Mouse (Mus musculus) lung, postnatal 0 days (tissue): Measurements from ENCODE around the gene Fsd2. TPM values are rescaled to one million over a fixed set of nuclear protein-coding genes. Genes with fewer than 3 reads are reported as not detected.

ENCODE experiments used
- ATAC-seq: fragments of 200-750 bp; cut with Nextera tagmentation; 2 replicates; pipeline ENCODE4 v1.8.0; 2017; ENCODE audit warnings: moderate library complexity
- DNase-seq: peaks from one replicate; pipeline ENCODE4 v3.0.0-alpha.2; 2016; ENCODE audit warnings: low spot score
- H3K27ac ChIP-seq: fragments of 300-500 bp; sonication (generic); 2 replicates; pipeline ENCODE4 v1.5.1; 2014; ENCODE audit warnings: antibody characterized with exemption, mild to moderate bottlenecking, low read length, mixed read lengths
- H3K27me3 ChIP-seq: fragments of 300-500 bp; sonication (generic); replicated peaks from 2 replicates; pipeline ENCODE4 v1.6.1; 2014; ENCODE audit warnings: low read length, mixed read lengths; ENCODE audit not compliant: insufficient read depth
- H3K36me3 ChIP-seq: fragments of 300-500 bp; sonication (generic); 2 replicates; pipeline ENCODE4 v1.6.1; 2014; ENCODE audit warnings: low read length, mixed read lengths; ENCODE audit not compliant: insufficient read depth
- H3K4me1 ChIP-seq: fragments of 300-500 bp; sonication (generic); 2 replicates; pipeline ENCODE4 v1.6.1; 2014; ENCODE audit warnings: antibody characterized with exemption, low read depth, low read length, mixed read lengths; ENCODE audit not compliant: insufficient read depth
- H3K4me2 ChIP-seq: fragments of 300-500 bp; sonication (generic); replicated peaks from 2 replicates; pipeline ENCODE4 v1.6.1; 2014; ENCODE audit warnings: low read depth, mild to moderate bottlenecking, low read length, moderate library complexity, mixed read lengths
- H3K4me3 ChIP-seq: fragments of 300-500 bp; sonication (generic); 2 replicates; pipeline ENCODE4 v1.5.1; 2014; ENCODE audit warnings: low read depth, low read length
- H3K9ac ChIP-seq: fragments of 300-500 bp; sonication (generic); replicated peaks from 2 replicates; pipeline ENCODE4 v1.6.1; 2014; ENCODE audit warnings: low read depth, mild to moderate bottlenecking
- H3K9me3 ChIP-seq: fragments of 300-500 bp; sonication (generic); 2 replicates; pipeline ENCODE4 v1.6.1; 2016; ENCODE audit warnings: low read length, mixed read lengths
- CTCF ChIP-seq: IDR thresholded peaks from 2 replicates; pipeline ENCODE4 v1.5.1; 2016; ENCODE audit warnings: antibody characterized with exemption, mild to moderate bottlenecking
- EP300 ChIP-seq: IDR thresholded peaks from 2 replicates; pipeline ENCODE4 v1.6.1; 2016; ENCODE audit warnings: antibody characterized with exemption, mild to moderate bottlenecking, control low read depth
- WGBS: fragments of 180-500 bp; shearing (Covaris S2); extraction: QIAGEN DNeasy Blood & Tissue Kit; methylation state at CpG from one replicate; pipeline ENCODE4 v1.1.7; 2014; 5-methylcytosine and 5-hydroxymethylcytosine counted together
- polyA plus RNA-seq: library from polyadenylated mRNA; unstranded; fragments of >200 nt; fragmentation: Nextera tagmentation; extraction: Ambion mirVana; gene quantifications from 2 replicates; pipeline ENCODE4 v1.2.1, GENCODE M21; 2015

Gene Fsd2
- polyA plus RNA-seq, 1 experiment from 2014 or later: 1.0 TPM

- Histone ChIP-seq H3K9ac (no peak overlapping the region), H3K27ac (no peak overlapping the region), H3K4me2 (no peak overlapping the region), H3K27me3 (no peaks in the 10 kb centered on the region), H3K36me3 (peaks cover 49% of the 10 kb centered on the region), H3K4me3 (no peak overlapping the region), H3K9me3 (0 out of 2 replicates have a peak, but pooled peaks cover under 1% of the 10 kb centered on the region), H3K4me1 (no peaks in the 10 kb centered on the region)
- TF ChIP-seq EP300 (no peak), CTCF (no peak)
- 67% methylated on average over 9 of the region's 9 CpGs for WGBS
- no peak for DNase-seq
- ATAC-seq: no peak
Observed at GRCm38 (mm10) chr7:81592686-81593085, 25.9 kb upstream of the Fsd2 start.

GRCm38 (mm10) chr7:81587238-81587637 is 20.5 kb upstream of the Fsd2 start:
- H3K36me3 ChIP-seq: peaks cover 41% of the 10 kb centered on the region
- 77% methylated on average over 4 of the region's 4 CpGs for WGBS
- ATAC-seq: no peak

GRCm38 (mm10) chr7:81585326-81585725 is 18.6 kb upstream of the Fsd2 start:
- WGBS: 81% methylated on average over 7 of the region's 7 CpGs
- Histone ChIP-seq H3K4me3 (no peak overlapping the region), H3K4me1 (no peaks in the 10 kb centered on the region), H3K9ac (no peak overlapping the region), H3K9me3 (0 out of 2 replicates have a peak, but pooled peaks cover 8% of the 10 kb centered on the region), H3K27ac (no peak overlapping the region), H3K36me3 (peaks cover 28% of the 10 kb centered on the region; the same call in 1 of the 2 replicates), H3K27me3 (no peaks in the 10 kb centered on the region), H3K4me2 (no peak overlapping the region)
- DNase-seq: no peak
- ATAC-seq: no peak
- TF ChIP-seq CTCF (no peak), EP300 (no peak)

More at GRCm38 (mm10) chr7:81587238-81587637, 20.5 kb upstream of the Fsd2 start:
- DNase-seq: no peak
- no peak overlapping the region for H3K27ac ChIP-seq
- TF ChIP-seq CTCF (no peak), EP300 (no peak)
- H3K4me1 ChIP-seq: no peaks in the 10 kb centered on the region
- H3K27me3 ChIP-seq: no peaks in the 10 kb centered on the region
- H3K9me3 ChIP-seq: 0 out of 2 replicates have a peak, but pooled peaks cover 8% of the 10 kb centered on the region
- H3K4me3 ChIP-seq: no peak overlapping the region
- no peak overlapping the region for H3K9ac ChIP-seq
- H3K4me2 ChIP-seq: no peak overlapping the region

GRCm38 (mm10) chr7:81583512-81583911 is 16.8 kb upstream of the Fsd2 start:
- ATAC-seq (no peak), DNase-seq (no peak)
- no peak overlapping the region for H3K27ac ChIP-seq
- H3K9me3 ChIP-seq: 0 out of 2 replicates have a peak, but pooled peaks cover 8% of the 10 kb centered on the region
- 68% methylated on average over 3 of the region's 3 CpGs for WGBS
- no peak for TF ChIP-seq EP300
- peak; percentile 36 for TF ChIP-seq CTCF
- H3K4me2 ChIP-seq: no peak overlapping the region
- no peaks in the 10 kb centered on the region for H3K4me1 ChIP-seq
- H3K27me3 ChIP-seq: no peaks in the 10 kb centered on the region
- H3K36me3 ChIP-seq: peaks cover 28% of the 10 kb centered on the region; the same call in 1 of the 2 replicates
- H3K9ac ChIP-seq: no peak overlapping the region
- H3K4me3 ChIP-seq: no peak overlapping the region

DNA sequence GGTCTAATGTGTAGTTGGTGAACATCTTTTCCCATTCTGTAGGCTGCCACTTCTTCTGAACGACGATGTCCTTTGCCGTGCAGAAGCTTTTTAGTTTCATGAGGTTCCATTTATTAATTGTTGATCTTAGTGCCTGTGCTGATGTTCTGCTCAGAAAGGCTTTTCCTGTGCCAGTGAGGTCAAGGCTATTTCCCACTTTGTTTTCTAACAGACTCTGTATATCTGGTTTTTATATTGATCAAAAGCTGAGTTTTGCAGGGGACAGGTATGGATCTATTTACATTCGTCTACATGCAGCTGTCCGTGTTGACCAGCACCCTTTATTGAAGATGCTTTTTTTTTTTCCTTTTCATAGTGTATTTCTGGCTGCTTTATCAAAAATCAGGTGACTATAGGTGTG is 12.6 kb upstream of the Fsd2 start:
- H3K9ac ChIP-seq: no peak overlapping the region
- H3K27me3 ChIP-seq: no peaks in the 10 kb centered on the region
- no peaks in the 10 kb centered on the region for H3K9me3 ChIP-seq
- no peak overlapping the region for H3K27ac ChIP-seq
- peaks cover 9% of the 10 kb centered on the region; the same call in 1 of the 2 replicates for H3K36me3 ChIP-seq
- DNase-seq (no peak), ATAC-seq (no peak)
- H3K4me1 ChIP-seq: no peaks in the 10 kb centered on the region
- 94% methylated on average over 5 of the region's 5 CpGs for WGBS
- no peak overlapping the region for H3K4me3 ChIP-seq
- TF ChIP-seq EP300: no peak
- no peak overlapping the region for H3K4me2 ChIP-seq

- DNase-seq: peak; percentile 47
- no peak overlapping the region for H3K27ac ChIP-seq
- no peaks in the 10 kb centered on the region for H3K27me3 ChIP-seq
- 64% methylated on average over 7 of the region's 7 CpGs for WGBS
- H3K4me2 ChIP-seq: no peak overlapping the region
- TF ChIP-seq EP300: no peak
- no peak for TF ChIP-seq CTCF
- H3K4me1 ChIP-seq: no peaks in the 10 kb centered on the region
- ATAC-seq: peak; percentile 82
- H3K4me3 ChIP-seq: no peak overlapping the region
- peaks cover 9% of the 10 kb centered on the region; the same call in 1 of the 2 replicates for H3K36me3 ChIP-seq
- H3K9me3 ChIP-seq: no peaks in the 10 kb centered on the region
- H3K9ac ChIP-seq: no peak overlapping the region
Observed at GRCm38 (mm10) chr7:81578413-81578812, 11.7 kb upstream of the Fsd2 start.
